Mouse (Mus musculus) intestine, embryonic 14.5 days (tissue): ENCODE measurements around the gene Ppard. TPM values are rescaled to one million over a fixed set of nuclear protein-coding genes. Genes with fewer than 3 reads are reported as not detected.

Experiments
- ATAC-seq: fragments of 200-750 bp; cut with Nextera tagmentation; replicated peaks from 2 replicates; pipeline ENCODE4 v1.8.0; 2017; ENCODE audit warnings: low read depth, moderate number of reproducible peaks, moderate TSS enrichment, moderate library complexity; ENCODE audit not compliant: low FRiP score, low TSS enrichment
- DNase-seq: peaks from one replicate; pipeline ENCODE4 v3.0.0-alpha.2; 2018; ENCODE audit warnings: low spot score
- H3K27ac ChIP-seq: fragments of 300-500 bp; sonication (generic); 2 replicates; pipeline ENCODE4 v1.5.1; 2014; ENCODE audit warnings: low read depth, mild to moderate bottlenecking, control low read depth
- H3K27me3 ChIP-seq: fragments of 300-500 bp; sonication (generic); replicated peaks from 2 replicates; pipeline ENCODE4 v1.6.1; 2014; ENCODE audit warnings: low read length, control low read depth; ENCODE audit not compliant: control insufficient read depth, insufficient read depth
- H3K36me3 ChIP-seq: fragments of 300-500 bp; sonication (generic); 2 replicates; pipeline ENCODE4 v1.6.1; 2014; ENCODE audit warnings: low read length, control low read depth; ENCODE audit not compliant: control insufficient read depth, insufficient read depth
- H3K4me1 ChIP-seq: fragments of 300-500 bp; sonication (generic); replicated peaks from 2 replicates; pipeline ENCODE4 v1.6.1; 2014; ENCODE audit warnings: low read length, control low read depth, mixed read lengths; ENCODE audit not compliant: control insufficient read depth, insufficient read depth
- H3K4me2 ChIP-seq: fragments of 300-500 bp; sonication (generic); 2 replicates; pipeline ENCODE4 v1.6.1; 2014; ENCODE audit warnings: low read length
- H3K4me3 ChIP-seq: fragments of 300-500 bp; sonication (generic); 2 replicates; pipeline ENCODE4 v1.5.1; 2014; ENCODE audit warnings: low read depth, low read length, control low read depth, mixed read lengths
- H3K9ac ChIP-seq: fragments of 300-500 bp; sonication (generic); 2 replicates; pipeline ENCODE4 v1.6.1; 2014; ENCODE audit warnings: mild to moderate bottlenecking, low read length
- H3K9me3 ChIP-seq: fragments of 300-500 bp; sonication (generic); 2 replicates; pipeline ENCODE4 v1.6.1; 2016; ENCODE audit warnings: low read length, control low read depth; ENCODE audit not compliant: control insufficient read depth
- WGBS: fragments of 180-500 bp; shearing (Covaris S2); extraction: QIAGEN DNeasy Blood & Tissue Kit; methylation state at CpG from one replicate; pipeline ENCODE4 v1.1.7; 2014; 5-methylcytosine and 5-hydroxymethylcytosine counted together
- polyA plus RNA-seq: library from polyadenylated mRNA; unstranded; fragments of >200 nt; fragmentation: Nextera tagmentation; extraction: Ambion mirVana; gene quantifications from 2 replicates; pipeline ENCODE4 v1.2.1, GENCODE M21; 2014

The Ppard gene
- polyA plus RNA-seq, 1 experiment from 2014 or later = 2.5 TPM

GRCm38 (mm10) chr17:28254804-28255203 is 22.3 kb downstream of the Ppard start:
- no peak overlapping the region for H3K4me3 ChIP-seq

GRCm38 (mm10) chr17:28255651-28256050 is 23.2 kb downstream of the Ppard start:
- peaks cover 31% of the 10 kb centered on the region for H3K4me1 ChIP-seq
- no peak overlapping the region for H3K4me3 ChIP-seq
- ATAC-seq (no peak), DNase-seq (no peak)
- no peak overlapping the region for H3K27ac ChIP-seq
- no peak overlapping the region for H3K4me2 ChIP-seq
- no peaks in the 10 kb centered on the region for H3K9me3 ChIP-seq
- H3K9ac ChIP-seq = no peak overlapping the region
- 41% methylated on average over 5 of the region's 5 CpGs for WGBS
- no peaks in the 10 kb centered on the region for H3K27me3 ChIP-seq
- H3K36me3 ChIP-seq = no peaks in the 10 kb centered on the region

More at GRCm38 (mm10) chr17:28254804-28255203, 22.3 kb downstream of the Ppard start:
- no peak for ATAC-seq
- Histone ChIP-seq H3K36me3 (no peaks in the 10 kb centered on the region), H3K9me3 (no peaks in the 10 kb centered on the region), H3K4me1 (peaks cover 31% of the 10 kb centered on the region), H3K4me2 (no peak overlapping the region), H3K27ac (no peak overlapping the region), H3K27me3 (no peaks in the 10 kb centered on the region), H3K9ac (no peak overlapping the region)
- DNase-seq = no peak
- 54% methylated on average over 4 of the region's 4 CpGs for WGBS

GRCm38 (mm10) chr17:28256651-28257328 is 24.3 kb downstream of the Ppard start:
- peaks cover 31% of the 10 kb centered on the region for H3K4me1 ChIP-seq
- H3K9ac ChIP-seq = no peak overlapping the region
- peak overlapping the region; percentile 43 for H3K27ac ChIP-seq
- H3K36me3 ChIP-seq = no peaks in the 10 kb centered on the region
- WGBS = 52% methylated on average over 13 of the region's 13 CpGs
- DNase-seq = peak; percentile 70
- no peaks in the 10 kb centered on the region for H3K9me3 ChIP-seq
- H3K4me3 ChIP-seq = no peak overlapping the region
- peak; percentile 45; the same call in 1 of the 2 replicates for ATAC-seq
- H3K27me3 ChIP-seq = no peaks in the 10 kb centered on the region
- H3K4me2 ChIP-seq = 0 out of 2 replicates have a peak overlapping the region, but pooled peaks have one; percentile 6

- no peak overlapping the region for H3K9ac ChIP-seq
- DNase-seq (no peak), ATAC-seq (no peak)
- H3K36me3 ChIP-seq = no peaks in the 10 kb centered on the region
- no peak overlapping the region for H3K4me2 ChIP-seq
- 89% methylated on average over 9 of the region's 9 CpGs for WGBS
- H3K27ac ChIP-seq = no peak overlapping the region
- no peak overlapping the region for H3K4me3 ChIP-seq
- no peaks in the 10 kb centered on the region for H3K9me3 ChIP-seq
- H3K27me3 ChIP-seq = no peaks in the 10 kb centered on the region
- H3K4me1 ChIP-seq = peaks cover 31% of the 10 kb centered on the region
Observed at GRCm38 (mm10) chr17:28258325-28258724, 25.8 kb downstream of the Ppard start.

- ATAC-seq (no peak), DNase-seq (no peak)
- H3K4me3 ChIP-seq = no peak overlapping the region
- peaks cover 42% of the 10 kb centered on the region for H3K4me1 ChIP-seq
- no peak overlapping the region for H3K27ac ChIP-seq
- H3K9ac ChIP-seq = no peak overlapping the region
- no peaks in the 10 kb centered on the region for H3K9me3 ChIP-seq
- no peak overlapping the region for H3K4me2 ChIP-seq
- no peaks in the 10 kb centered on the region for H3K36me3 ChIP-seq
- 79% methylated on average over 16 of the region's 16 CpGs for WGBS
- no peaks in the 10 kb centered on the region for H3K27me3 ChIP-seq
Observed at GRCm38 (mm10) chr17:28259890-28260542, 27.5 kb downstream of the Ppard start.

GRCm38 (mm10) chr17:28260543-28260909 is 28.0 kb downstream of the Ppard start:
- DNase-seq = no peak
- WGBS = 87% methylated on average over 9 of the region's 9 CpGs
- H3K4me1 ChIP-seq = peaks cover 44% of the 10 kb centered on the region

GRCm38 (mm10) chr17:28261795-28262194 is 29.3 kb downstream of the Ppard start:
- no peak overlapping the region for H3K9ac ChIP-seq
- H3K4me3 ChIP-seq = no peak overlapping the region
- no peak overlapping the region for H3K27ac ChIP-seq
- no peak for ATAC-seq
- no peak overlapping the region for H3K4me2 ChIP-seq
- peaks cover 32% of the 10 kb centered on the region for H3K4me1 ChIP-seq
- no peaks in the 10 kb centered on the region for H3K9me3 ChIP-seq
- DNase-seq = no peak
- H3K27me3 ChIP-seq = no peaks in the 10 kb centered on the region
- no peaks in the 10 kb centered on the region for H3K36me3 ChIP-seq
- WGBS = 66% methylated on average over 11 of the region's 11 CpGs

More at GRCm38 (mm10) chr17:28260543-28260909, 28.0 kb downstream of the Ppard start:
- Histone ChIP-seq H3K36me3 (no peaks in the 10 kb centered on the region), H3K27me3 (no peaks in the 10 kb centered on the region), H3K27ac (no peak overlapping the region), H3K4me3 (no peak overlapping the region), H3K9ac (no peak overlapping the region), H3K4me2 (no peak overlapping the region), H3K9me3 (no peaks in the 10 kb centered on the region)
- ATAC-seq = no peak

- H3K4me1 ChIP-seq = peaks cover 22% of the 10 kb centered on the region
- H3K4me2 ChIP-seq = no peak overlapping the region
- 44% methylated on average over 13 of the region's 13 CpGs for WGBS
- H3K4me3 ChIP-seq = no peak overlapping the region
- no peaks in the 10 kb centered on the region for H3K27me3 ChIP-seq
- no peak for DNase-seq
- H3K9me3 ChIP-seq = no peaks in the 10 kb centered on the region
- H3K36me3 ChIP-seq = no peaks in the 10 kb centered on the region
- H3K9ac ChIP-seq = no peak overlapping the region
- no peak for ATAC-seq
- peak overlapping the region; percentile 12; the same call in 1 of the 2 replicates for H3K27ac ChIP-seq
Observed at GRCm38 (mm10) chr17:28263181-28263894, 30.8 kb downstream of the Ppard start.
